In the genomic region with DNA sequence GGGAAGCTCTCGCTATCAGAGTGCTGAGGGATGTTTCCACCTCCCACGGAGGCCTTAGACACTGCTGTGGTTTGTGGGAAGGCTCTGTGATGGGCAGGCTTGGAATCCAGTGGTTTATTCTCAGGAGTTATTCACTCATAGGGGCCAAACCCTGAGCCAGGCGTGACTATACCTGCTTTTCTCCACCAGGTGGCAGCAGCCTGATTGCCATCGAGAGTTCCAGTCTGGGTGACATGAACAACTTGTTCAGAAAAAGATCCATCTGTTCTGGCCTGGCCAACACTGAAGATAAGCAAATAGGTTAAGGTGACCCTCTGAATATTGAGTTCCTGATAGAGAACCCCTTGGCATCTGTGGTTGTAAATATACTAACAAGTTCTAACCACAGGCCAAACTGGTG, we compare ENCODE assay signal across 8 mouse cellular contexts. TPM values are rescaled to one million over a fixed set of nuclear protein-coding genes. Genes with fewer than 3 reads are reported as not detected.
DNase-seq lines count a peak whose midpoint lies in the region; ATAC-seq and TF ChIP-seq lines count a peak whose summit lies in the region.

No protein-coding gene starts in this region.

- WGBS in kidney, embryonic 16.5 days = under 1% methylated on average over 4 of the region's 4 CpGs
- 0% methylated on average over 4 of the region's 4 CpGs for WGBS in liver, adult 2 months

- peak; percentile 83 for DNase-seq in CD4-positive, CD25-positive, alpha-beta regulatory T cell, adult 2 months (ENCODE audit: low read depth, low spot score)
- DNase-seq in T-cell, adult 2 months (ENCODE audit: low spot score) = peak; percentile 72
- peak; percentile 71 to 78 for DNase-seq in cerebellum, postnatal 36 days
- peak; percentile 71 for DNase-seq in gastrocnemius, postnatal 10 days
- DNase-seq in liver, adult 2 months (ENCODE audit: extremely low read depth, low read depth, low spot score) = peak; percentile 51
- DNase-seq in retina, adult 2 months (ENCODE audit: low read depth, low spot score) = peak; percentile 28
- DNase-seq in thymus, postnatal 25 days = peak; percentile 75

- peak; percentile 37; the same call in 1 of the 2 replicates for ATAC-seq in kidney, embryonic 16.5 days (ENCODE audit: low FRiP score, low TSS enrichment)

- H3K79me2 ChIP-seq in liver, adult 2 months (ENCODE audit: control insufficient read depth, insufficient read depth, low read length) = no peaks in the 10 kb centered on the region

- H3K4me2 ChIP-seq in kidney, embryonic 16.5 days (replicated peaks; ENCODE audit: low read depth, low read length) = no peak overlapping the region

- H3K36me3 ChIP-seq in kidney, embryonic 16.5 days (ENCODE audit: insufficient read depth, low read length) = 0 out of 2 replicates have a peak, but pooled peaks cover 3% of the 10 kb centered on the region
- H3K36me3 ChIP-seq in liver, adult 2 months (ENCODE audit: control insufficient read depth, insufficient read depth, low read length) = no peaks in the 10 kb centered on the region

- no peaks in the 10 kb centered on the region for H3K9me3 ChIP-seq in kidney, embryonic 16.5 days (ENCODE audit: low read length)

- no peak overlapping the region for H3K4me3 ChIP-seq in kidney, embryonic 16.5 days (ENCODE audit: low read length)
- no peak overlapping the region for H3K4me3 ChIP-seq in liver, adult 2 months (ENCODE audit: insufficient read depth, low read depth, low read length)

- H3K27ac ChIP-seq in kidney, embryonic 16.5 days (ENCODE audit: low read length) = no peak overlapping the region
- H3K27ac ChIP-seq in liver, adult 2 months (replicated peaks; ENCODE audit: insufficient read depth, low read depth, low read length) = no peak overlapping the region

- H3K4me1 ChIP-seq in kidney, embryonic 16.5 days (ENCODE audit: insufficient read depth, low read length) = peaks cover 8% of the 10 kb centered on the region; the same call in 1 of the 2 replicates
- H3K4me1 ChIP-seq in liver, adult 2 months (ENCODE audit: control insufficient read depth, insufficient read depth, low read length) = no peaks in the 10 kb centered on the region; the same call in 1 of the 2 replicates

- TF ChIP-seq CTCF in liver, adult 2 months (IDR thresholded peaks at IDR 0.05; ENCODE audit: low read depth, low read length) = peak; percentile 93

- H3K9ac ChIP-seq in kidney, embryonic 16.5 days (replicated peaks; ENCODE audit: low read length) = no peak overlapping the region
- H3K9ac ChIP-seq in liver, adult 2 months (ENCODE audit: low read depth, low read length) = no peak overlapping the region

- TF ChIP-seq POLR2A in liver, adult 2 months (IDR thresholded peaks at IDR 0.05; ENCODE audit: extremely low read depth, insufficient read depth, low read length) = no peak

- no peaks in the 10 kb centered on the region for H3K27me3 ChIP-seq in kidney, embryonic 16.5 days (ENCODE audit: insufficient read depth, low read length)
- H3K27me3 ChIP-seq in liver, adult 2 months (ENCODE audit: control insufficient read depth, insufficient read depth, low read length) = no peaks in the 10 kb centered on the region

RNA-seq across cellular contexts. Expression of a gene that starts 19.3 kb away (rescaled TPM):
- 100 to 1,000 TPM; 139 to 155 TPM for total RNA-seq in gastrocnemius, postnatal 10 days (2021)
- polyA plus RNA-seq in kidney, embryonic 16.5 days (2015; fragmentation: Nextera tagmentation; extraction: Ambion mirVana) = 258 and 288 TPM in 2 replicates
- 137 and 153 TPM in 2 replicates for total RNA-seq in liver, adult 2 months (2014; rRNA removed)
- 171 and 189 TPM in 2 replicates for polyA plus RNA-seq in liver, adult 2 months (2012; rRNA removed)

RNA-seq across cellular contexts. Expression of a gene that starts 26.4 kb away (rescaled TPM):
- 10 to 100 TPM; 51.1 to 54.5 TPM for total RNA-seq in gastrocnemius, postnatal 10 days (2021)
- polyA plus RNA-seq in kidney, embryonic 16.5 days (2015; fragmentation: Nextera tagmentation; extraction: Ambion mirVana) = 22.6 and 24.0 TPM in 2 replicates
- total RNA-seq in liver, adult 2 months (2014; rRNA removed) = 9.1 and 12.7 TPM in 2 replicates
- polyA plus RNA-seq in liver, adult 2 months (2012; rRNA removed) = 10.5 and 11.1 TPM in 2 replicates

RNA-seq across cellular contexts. Expression of a gene that starts 37.4 kb away (rescaled TPM):
- under 1 TPM; 0.42 to 0.90 TPM for total RNA-seq in gastrocnemius, postnatal 10 days (2021)
- polyA plus RNA-seq in kidney, embryonic 16.5 days (2015; fragmentation: Nextera tagmentation; extraction: Ambion mirVana) = 1.1 and 1.8 TPM in 2 replicates
- total RNA-seq in liver, adult 2 months (2014; rRNA removed) = 1.0 and 1.9 TPM in 2 replicates
- 0.02 and 0.10 TPM in 2 replicates for polyA plus RNA-seq in liver, adult 2 months (2012; rRNA removed)

Comparison
In these comparisons a context has a peak if more than half of its experiments do, and no peak if none do; other contexts are left out.
1. DNase-seq: peak in every context shown above with its lines; median percentile 83 in CD4-positive, CD25-positive, alpha-beta regulatory T cell, adult 2 months; 75 in thymus, postnatal 25 days; 74 in cerebellum, postnatal 36 days; 72 in T-cell, adult 2 months; 71 in gastrocnemius, postnatal 10 days; 51 in liver, adult 2 months; 28 in retina, adult 2 months.